Mouse (Mus musculus): Measurements from ENCODE around the gene Orc3. TPM values are rescaled to one million over a fixed set of nuclear protein-coding genes. Genes with fewer than 3 reads are reported as not detected.

Orc3 gene
- total and polyA plus RNA-seq, 3 experiments: 48.0 to 74.2 TPM; not detected in 1

- Histone ChIP-seq H3K79me2 (ENCODE audit: control insufficient read depth, insufficient read depth, low read length, poor library complexity) (no peaks in the 10 kb centered on the region), H3K9me3 (replicated peaks; ENCODE audit: insufficient read depth, low read length) (no peaks in the 10 kb centered on the region), H3K27ac (ENCODE audit: control insufficient read depth, low read depth, low read length) (no peak overlapping the region), H3K4me1 (ENCODE audit: control insufficient read depth in 1 of 2, insufficient read depth in 2 of 2, low read length in 2 of 2) (no peaks in the 10 kb centered on the region), H3K9ac (ENCODE audit: control insufficient read depth, low read depth, low read length, poor library complexity, severe bottlenecking) (no peak overlapping the region), H3K36me3 (ENCODE audit: control insufficient read depth in 1 of 2, insufficient read depth in 2 of 2, low read length in 2 of 2) (peaks cover 0 to 7% of the 10 kb centered on the region in 2 experiments; a peak in 2 of 4 replicates), H3K4me3 (ENCODE audit: control insufficient read depth in 1 of 2, insufficient read depth in 1 of 2, low read depth in 2 of 2, low read length in 2 of 2) (no peak overlapping the region), H3K27me3 (ENCODE audit: control insufficient read depth in 1 of 2, insufficient read depth in 2 of 2, low read length in 2 of 2) (no peaks in the 10 kb centered on the region)
- DNase-seq (ENCODE audit: low read depth, low spot score): no peak
- TF ChIP-seq TCF12 (IDR thresholded peaks at IDR 0.05; ENCODE audit: low read depth, low read length) (no peak), MEF2A (IDR thresholded peaks at IDR 0.05; ENCODE audit: extremely low read depth, insufficient replicate concordance, low read depth, low read length, poor library complexity, severe bottlenecking) (no peak), E2F4 (IDR thresholded peaks at IDR 0.05; ENCODE audit: borderline replicate concordance, low read depth, low read length) (no peak), HCFC1 (IDR thresholded peaks at IDR 0.05; ENCODE audit: low read depth, low read length) (no peak), UBTF (IDR thresholded peaks at IDR 0.05; ENCODE audit: borderline replicate concordance, insufficient read depth, low read depth, low read length) (no peak), POLR2AphosphoS5 (IDR thresholded peaks at IDR 0.05; ENCODE audit: borderline replicate concordance, low read depth, low read length) (no peak)
These were observed 21.3 kb upstream of the Orc3 start for GRCm38 (mm10) chr4:34636036-34636435.

- Histone ChIP-seq H3K27ac (ENCODE audit: control insufficient read depth, low read depth, low read length) (no peak overlapping the region), H3K9me3 (replicated peaks; ENCODE audit: insufficient read depth, low read length) (no peaks in the 10 kb centered on the region), H3K79me2 (ENCODE audit: control insufficient read depth, insufficient read depth, low read length, poor library complexity) (no peaks in the 10 kb centered on the region), H3K9ac (ENCODE audit: control insufficient read depth, low read depth, low read length, poor library complexity, severe bottlenecking) (no peak overlapping the region), H3K4me1 (ENCODE audit: control insufficient read depth in 1 of 2, insufficient read depth in 2 of 2, low read length in 2 of 2) (no peaks in the 10 kb centered on the region), H3K4me3 (ENCODE audit: control insufficient read depth in 1 of 2, insufficient read depth in 1 of 2, low read depth in 2 of 2, low read length in 2 of 2) (no peak overlapping the region), H3K36me3 (ENCODE audit: control insufficient read depth in 1 of 2, insufficient read depth in 2 of 2, low read length in 2 of 2) (peaks cover 0 to 7% of the 10 kb centered on the region in 2 experiments; a peak in 2 of 4 replicates), H3K27me3 (ENCODE audit: control insufficient read depth in 1 of 2, insufficient read depth in 2 of 2, low read length in 2 of 2) (no peaks in the 10 kb centered on the region)
- TF ChIP-seq GATA1 (IDR thresholded peaks at IDR 0.05; ENCODE audit: low read depth, low read length): no peak
- TF ChIP-seq NELFE (IDR thresholded peaks at IDR 0.05; ENCODE audit: low read depth, low read length): no peak
- TF ChIP-seq JUND (IDR thresholded peaks at IDR 0.05; ENCODE audit: low read depth, low read length): no peak
- no peak for TF ChIP-seq TCF12 (IDR thresholded peaks at IDR 0.05; ENCODE audit: low read depth, low read length)
- TF ChIP-seq MXI1 (IDR thresholded peaks at IDR 0.05; ENCODE audit: low read depth, low read length): no peak
- no peak for TF ChIP-seq RAD21 (IDR thresholded peaks at IDR 0.05; ENCODE audit: low read depth, low read length)
- no peak for TF ChIP-seq MAFK (IDR thresholded peaks at IDR 0.05; ENCODE audit: borderline replicate concordance, low read depth, low read length)
- no peak for TF ChIP-seq HCFC1 (IDR thresholded peaks at IDR 0.05; ENCODE audit: low read depth, low read length)
- TF ChIP-seq UBTF (IDR thresholded peaks at IDR 0.05; ENCODE audit: borderline replicate concordance, insufficient read depth, low read depth, low read length): no peak
- TF ChIP-seq MAZ (IDR thresholded peaks at IDR 0.05; ENCODE audit: low read depth, low read length): no peak
- TF ChIP-seq NRF1 (IDR thresholded peaks at IDR 0.05; ENCODE audit: insufficient read depth, low read depth, low read length, poor library complexity, severe bottlenecking): no peak
- no peak for TF ChIP-seq SMC3 (IDR thresholded peaks at IDR 0.05; ENCODE audit: low read depth, low read length)
- TF ChIP-seq EP300 (IDR thresholded peaks at IDR 0.05; ENCODE audit: low read depth in 1 of 2, low read length in 2 of 2): no peak
- TF ChIP-seq MYB (IDR thresholded peaks at IDR 0.05; ENCODE audit: low read depth, low read length): no peak
- TF ChIP-seq KAT2A (conservative IDR thresholded peaks at IDR 0.05; ENCODE audit: low read depth, low read length): no peak
- no peak for TF ChIP-seq ZKSCAN1 (IDR thresholded peaks at IDR 0.05; ENCODE audit: low read depth, low read length)
- TF ChIP-seq TAL1 (IDR thresholded peaks at IDR 0.05; ENCODE audit: low read length): no peak
- no peak for TF ChIP-seq ZMIZ1 (IDR thresholded peaks at IDR 0.05; ENCODE audit: low read depth, low read length)
- DNase-seq (ENCODE audit: low read depth, low spot score): no peak
These were observed 19.4 kb upstream of the Orc3 start for GRCm38 (mm10) chr4:34634129-34634528.
